Mouse (Mus musculus): ENCODE data around the gene Slc25a26. TPM values are rescaled to one million over a fixed set of nuclear protein-coding genes. Genes with fewer than 3 reads are reported as not detected.

Gene Slc25a26
- total RNA-seq, 2 experiments from 2014 or later, result 8.5 to 9.2 TPM

GRCm38 (mm10) chr6:94594711-94595110 is 94.6 kb downstream of the Slc25a26 start:
- intact Hi-C loops (cut with DNase I; ENCODE audit: low total_unique reads), result no loop called here
- no peak for DNase-seq

GRCm38 (mm10) chr6:94595206-94595605 is 95.1 kb downstream of the Slc25a26 start:
- no peak for DNase-seq
- intact Hi-C loops (cut with DNase I; ENCODE audit: low total_unique reads), result no loop called here

GRCm38 (mm10) chr6:94596051-94596760 is 96.1 kb downstream of the Slc25a26 start:
- peak; percentile 54 for DNase-seq
- intact Hi-C loops (cut with DNase I; ENCODE audit: low total_unique reads), result no loop called here

- peak; percentile 52 for DNase-seq
Measured at GRCm38 (mm10) chr6:94596761-94597485, 96.8 kb downstream of the Slc25a26 start.

GRCm38 (mm10) chr6:94598421-94598820 is 98.3 kb downstream of the Slc25a26 start:
- intact Hi-C loops (cut with DNase I; ENCODE audit: low total_unique reads), result no loop called here
- no peak for DNase-seq

More at GRCm38 (mm10) chr6:94596761-94597485, 96.8 kb downstream of the Slc25a26 start:
- intact Hi-C loops (cut with DNase I; ENCODE audit: low total_unique reads), result no loop called here

GRCm38 (mm10) chr6:94599016-94599415 is 98.9 kb downstream of the Slc25a26 start:
- intact Hi-C loops (cut with DNase I; ENCODE audit: low total_unique reads), result no loop called here
- DNase-seq, result no peak

- DNase-seq, result no peak
- intact Hi-C loops (cut with DNase I; ENCODE audit: low total_unique reads), result loop anchor here (5.0 kb wide), 1 partner anchor 59 kb away; no protein-coding TSS in a partner anchor
Measured at GRCm38 (mm10) chr6:94601101-94601500, 101.0 kb downstream of the Slc25a26 start.

GRCm38 (mm10) chr6:94601811-94602210 is 101.7 kb downstream of the Slc25a26 start:
- DNase-seq, result no peak
- intact Hi-C loops (cut with DNase I; ENCODE audit: low total_unique reads), result loop anchor here (5.0 kb wide), 1 partner anchor 60 kb away; no protein-coding TSS in a partner anchor

GRCm38 (mm10) chr6:94604072-94604471 is 103.9 kb downstream of the Slc25a26 start:
- DNase-seq, result no peak
- intact Hi-C loops (cut with DNase I; ENCODE audit: low total_unique reads), result loop anchor here (5.0 kb wide), 1 partner anchor 62 kb away; no protein-coding TSS in a partner anchor

GRCm38 (mm10) chr6:94604546-94604945 is 104.4 kb downstream of the Slc25a26 start:
- DNase-seq, result no peak
- intact Hi-C loops (cut with DNase I; ENCODE audit: low total_unique reads), result loop anchor here (5.0 kb wide), 1 partner anchor 62 kb away; no protein-coding TSS in a partner anchor

- intact Hi-C loops (cut with DNase I; ENCODE audit: low total_unique reads), result no loop called here
- DNase-seq, result no peak
Measured at GRCm38 (mm10) chr6:94613235-94613895, 113.2 kb downstream of the Slc25a26 start.

GRCm38 (mm10) chr6:94614346-94614745 is 114.2 kb downstream of the Slc25a26 start:
- intact Hi-C loops (cut with DNase I; ENCODE audit: low total_unique reads), result no loop called here
- DNase-seq, result no peak

GRCm38 (mm10) chr6:94615936-94616335 is 115.8 kb downstream of the Slc25a26 start:
- intact Hi-C loops (cut with DNase I; ENCODE audit: low total_unique reads), result loop anchor here (5.0 kb wide), 1 partner anchor 361 kb away; no protein-coding TSS in a partner anchor
- DNase-seq, result no peak

- intact Hi-C loops (cut with DNase I; ENCODE audit: low total_unique reads), result loop anchor here (5.0 kb wide), 1 partner anchor 359 kb away; no protein-coding TSS in a partner anchor
- no peak for DNase-seq
Measured at GRCm38 (mm10) chr6:94618671-94619070, 118.5 kb downstream of the Slc25a26 start.

GRCm38 (mm10) chr6:94620287-94620686 is 120.2 kb downstream of the Slc25a26 start:
- intact Hi-C loops (cut with DNase I; ENCODE audit: low total_unique reads), result loop anchor here (5.0 kb wide), 1 partner anchor 347 kb away; no protein-coding TSS in a partner anchor

GRCm38 (mm10) chr6:94620801-94621301 is 120.7 kb downstream of the Slc25a26 start:
- intact Hi-C loops (cut with DNase I; ENCODE audit: low total_unique reads), result loop anchor here (5.0 kb wide), 1 partner anchor 346 kb away; no protein-coding TSS in a partner anchor
- DNase-seq, result peak; percentile 78

More at GRCm38 (mm10) chr6:94620287-94620686, 120.2 kb downstream of the Slc25a26 start:
- no peak for DNase-seq

- peak; percentile 75 for DNase-seq
- intact Hi-C loops (cut with DNase I; ENCODE audit: low total_unique reads), result loop anchor here (5.0 kb wide), 1 partner anchor 344 kb away; no protein-coding TSS in a partner anchor
Measured at GRCm38 (mm10) chr6:94622983-94623382, 122.9 kb downstream of the Slc25a26 start.

GRCm38 (mm10) chr6:94624543-94624942 is 124.4 kb downstream of the Slc25a26 start:
- DNase-seq, result no peak

GRCm38 (mm10) chr6:94625896-94626295 is 125.8 kb downstream of the Slc25a26 start:
- no peak for DNase-seq
- intact Hi-C loops (cut with DNase I; ENCODE audit: low total_unique reads), result no loop called here

More at GRCm38 (mm10) chr6:94624543-94624942, 124.4 kb downstream of the Slc25a26 start:
- intact Hi-C loops (cut with DNase I; ENCODE audit: low total_unique reads), result loop anchor here (5.0 kb wide), 1 partner anchor 343 kb away; no protein-coding TSS in a partner anchor

Data from gastrocnemius, postnatal 14 days (tissue).